Mouse (Mus musculus) CH12.LX (cell line): ENCODE results near the gene Pgm2l1.

Experiments used
- BHLHE40 ChIP-seq: IDR thresholded peaks from 2 replicates; pipeline ENCODE4 v1.6.1; 2011; ENCODE audit warnings: mild to moderate bottlenecking, low read depth, low read length, improper control_type of control experiment
- CTCF ChIP-seq, 2 experiments: IDR thresholded peaks in 1 of 2; conservative IDR thresholded peaks in 1 of 2; 2 replicates each; pipeline ENCODE4 v1.5.1; 2011 to 2012; ENCODE audit warnings: low read depth in 2 of 2, low read length in 2 of 2, improper control_type of control experiment in 1 of 2, inconsistent platforms in 1 of 2, mild to moderate bottlenecking in 1 of 2, moderate library complexity in 1 of 2
- E2F4 ChIP-seq: IDR thresholded peaks from 2 replicates; pipeline ENCODE4 v1.6.1; 2011; ENCODE audit warnings: low read depth, low read length, improper control_type of control experiment; ENCODE audit not compliant: insufficient replicate concordance
- ELF1 ChIP-seq: IDR thresholded peaks from 2 replicates; pipeline ENCODE4 v1.6.1; 2014; ENCODE audit warnings: low read depth, mild to moderate bottlenecking, inconsistent platforms, low read length, improper control_type of control experiment
- EP300 ChIP-seq: IDR thresholded peaks from 2 replicates; pipeline ENCODE4 v1.6.1; 2011; ENCODE audit warnings: low read length, improper control_type of control experiment
- MAFK ChIP-seq: IDR thresholded peaks from 2 replicates; pipeline ENCODE4 v1.6.1; 2011; ENCODE audit warnings: low read length, improper control_type of control experiment; ENCODE audit not compliant: insufficient replicate concordance
- MAX ChIP-seq: IDR thresholded peaks from 2 replicates; pipeline ENCODE4 v1.6.1; 2011; ENCODE audit warnings: low read length, improper control_type of control experiment
- MAZ ChIP-seq: IDR thresholded peaks from 2 replicates; pipeline ENCODE4 v1.6.1; 2012; ENCODE audit warnings: low read depth, mild to moderate bottlenecking, inconsistent platforms, low read length, improper control_type of control experiment, moderate library complexity
- MXI1 ChIP-seq: IDR thresholded peaks from 2 replicates; pipeline ENCODE4 v1.6.1; 2011; ENCODE audit warnings: mild to moderate bottlenecking, low read depth, low read length, improper control_type of control experiment
- MYC ChIP-seq: IDR thresholded peaks from 2 replicates; pipeline ENCODE4 v1.6.1; 2011; ENCODE audit warnings: low read depth, mild to moderate bottlenecking, improper control_type of control experiment, low read length
- NELFE ChIP-seq: IDR thresholded peaks from 2 replicates; pipeline ENCODE4 v1.6.1; 2011; ENCODE audit warnings: low read depth, low read length, improper control_type of control experiment
- POLR2A ChIP-seq: IDR thresholded peaks from 2 replicates; pipeline ENCODE4 v1.6.1; 2011; ENCODE audit warnings: low read depth, mild to moderate bottlenecking, improper control_type of control experiment, low read length
- RCOR1 ChIP-seq: conservative IDR thresholded peaks from 2 replicates; pipeline ENCODE4 v1.6.1; 2012; ENCODE audit warnings: low read depth, mild to moderate bottlenecking, inconsistent platforms, low read length, improper control_type of control experiment
- TBP ChIP-seq: conservative IDR thresholded peaks from 2 replicates; pipeline ENCODE4 v1.6.1; 2011; ENCODE audit warnings: low read depth, low read length, improper control_type of control experiment

GRCm38 (mm10) chr7:100233681-100234080 is 6.5 kb downstream of the Pgm2l1 start:
- no peak for TF ChIP-seq MYC
- no peak for TF ChIP-seq MAZ
- TF ChIP-seq BHLHE40, result no peak
- no peak for TF ChIP-seq CTCF (conservative IDR thresholded peaks at IDR 0.05 in 1 of 2, IDR thresholded peaks at IDR 0.05 in 1 of 2; ENCODE audit: low read depth in 2 of 2, low read length in 2 of 2)
- TF ChIP-seq NELFE, result no peak
- TF ChIP-seq EP300, result no peak
- TF ChIP-seq POLR2A, result no peak
- no peak for TF ChIP-seq MAFK
- no peak for TF ChIP-seq E2F4
- TF ChIP-seq ELF1, result no peak
- no peak for TF ChIP-seq TBP
- TF ChIP-seq RCOR1, result no peak
- no peak for TF ChIP-seq MXI1
- TF ChIP-seq MAX, result no peak
